Mouse (Mus musculus): ENCODE results near the gene Akap13. TPM values are rescaled to one million over a fixed set of nuclear protein-coding genes. Genes with fewer than 3 reads are reported as not detected.

Akap13 gene
- polyA plus RNA-seq, 1 experiment = 13.5 TPM

GRCm38 (mm10) chr7:75441947-75442346, 13.4 kb upstream of the Akap13 start:
- no peak overlapping the region for H3K27ac ChIP-seq (ENCODE audit: insufficient read depth, low read length)
- no peaks in the 10 kb centered on the region for H3K4me1 ChIP-seq (ENCODE audit: control insufficient read depth, insufficient read depth, low read length)
- no peak for TF ChIP-seq POLR2A (IDR thresholded peaks at IDR 0.05; ENCODE audit: extremely low read depth, insufficient read depth, low read length)
- no peak for TF ChIP-seq CTCF (IDR thresholded peaks at IDR 0.05; ENCODE audit: extremely low read depth, insufficient read depth, low read length)
- H3K4me3 ChIP-seq (ENCODE audit: insufficient read depth, low read length) = no peak overlapping the region

GRCm38 (mm10) chr7:75456152-75456888, 986 bp downstream of the Akap13 start:
- TF ChIP-seq CTCF (IDR thresholded peaks at IDR 0.05; ENCODE audit: extremely low read depth, insufficient read depth, low read length) = no peak
- TF ChIP-seq POLR2A (IDR thresholded peaks at IDR 0.05; ENCODE audit: extremely low read depth, insufficient read depth, low read length) = no peak
- H3K27ac ChIP-seq (ENCODE audit: insufficient read depth, low read length) = no peak overlapping the region
- H3K4me1 ChIP-seq (ENCODE audit: control insufficient read depth, insufficient read depth, low read length) = no peaks in the 10 kb centered on the region
- peak overlapping the region; percentile 64 for H3K4me3 ChIP-seq (ENCODE audit: insufficient read depth, low read length)

GRCm38 (mm10) chr7:75460290-75460689, 5.0 kb downstream of the Akap13 start:
- Histone ChIP-seq H3K4me1 (ENCODE audit: control insufficient read depth, insufficient read depth, low read length) (no peaks in the 10 kb centered on the region), H3K4me3 (ENCODE audit: insufficient read depth, low read length) (no peak overlapping the region), H3K27ac (ENCODE audit: insufficient read depth, low read length) (no peak overlapping the region)
- TF ChIP-seq CTCF (IDR thresholded peaks at IDR 0.05; ENCODE audit: extremely low read depth, insufficient read depth, low read length) = no peak
- TF ChIP-seq POLR2A (IDR thresholded peaks at IDR 0.05; ENCODE audit: extremely low read depth, insufficient read depth, low read length) = no peak

GRCm38 (mm10) chr7:75463579-75464162, 8.3 kb downstream of the Akap13 start:
- H3K27ac ChIP-seq (ENCODE audit: insufficient read depth, low read length) = no peak overlapping the region
- H3K4me1 ChIP-seq (ENCODE audit: control insufficient read depth, insufficient read depth, low read length) = no peaks in the 10 kb centered on the region
- H3K4me3 ChIP-seq (ENCODE audit: insufficient read depth, low read length) = no peak overlapping the region
- TF ChIP-seq CTCF (IDR thresholded peaks at IDR 0.05; ENCODE audit: extremely low read depth, insufficient read depth, low read length) (no peak), POLR2A (IDR thresholded peaks at IDR 0.05; ENCODE audit: extremely low read depth, insufficient read depth, low read length) (no peak)

GRCm38 (mm10) chr7:75467791-75468190, 12.5 kb downstream of the Akap13 start:
- H3K4me1 ChIP-seq (ENCODE audit: control insufficient read depth, insufficient read depth, low read length) = no peaks in the 10 kb centered on the region
- H3K4me3 ChIP-seq (ENCODE audit: insufficient read depth, low read length) = no peak overlapping the region
- TF ChIP-seq POLR2A (IDR thresholded peaks at IDR 0.05; ENCODE audit: extremely low read depth, insufficient read depth, low read length) (no peak), CTCF (IDR thresholded peaks at IDR 0.05; ENCODE audit: extremely low read depth, insufficient read depth, low read length) (no peak)
- no peak overlapping the region for H3K27ac ChIP-seq (ENCODE audit: insufficient read depth, low read length)

GRCm38 (mm10) chr7:75470318-75470925, 15.1 kb downstream of the Akap13 start:
- Histone ChIP-seq H3K4me3 (ENCODE audit: insufficient read depth, low read length) (no peak overlapping the region), H3K27ac (ENCODE audit: insufficient read depth, low read length) (no peak overlapping the region), H3K4me1 (ENCODE audit: control insufficient read depth, insufficient read depth, low read length) (no peaks in the 10 kb centered on the region)
- TF ChIP-seq CTCF (IDR thresholded peaks at IDR 0.05; ENCODE audit: extremely low read depth, insufficient read depth, low read length) (no peak), POLR2A (IDR thresholded peaks at IDR 0.05; ENCODE audit: extremely low read depth, insufficient read depth, low read length) (no peak)

GRCm38 (mm10) chr7:75472316-75473195, 17.2 kb downstream of the Akap13 start:
- no peak overlapping the region for H3K27ac ChIP-seq (ENCODE audit: insufficient read depth, low read length)
- no peak overlapping the region for H3K4me3 ChIP-seq (ENCODE audit: insufficient read depth, low read length)
- TF ChIP-seq CTCF (IDR thresholded peaks at IDR 0.05; ENCODE audit: extremely low read depth, insufficient read depth, low read length) (no peak), POLR2A (IDR thresholded peaks at IDR 0.05; ENCODE audit: extremely low read depth, insufficient read depth, low read length) (no peak)
- no peaks in the 10 kb centered on the region for H3K4me1 ChIP-seq (ENCODE audit: control insufficient read depth, insufficient read depth, low read length)

GRCm38 (mm10) chr7:75473294-75473693, 18.0 kb downstream of the Akap13 start:
- TF ChIP-seq CTCF (IDR thresholded peaks at IDR 0.05; ENCODE audit: extremely low read depth, insufficient read depth, low read length) (no peak), POLR2A (IDR thresholded peaks at IDR 0.05; ENCODE audit: extremely low read depth, insufficient read depth, low read length) (no peak)
- no peaks in the 10 kb centered on the region for H3K4me1 ChIP-seq (ENCODE audit: control insufficient read depth, insufficient read depth, low read length)
- H3K4me3 ChIP-seq (ENCODE audit: insufficient read depth, low read length) = no peak overlapping the region
- no peak overlapping the region for H3K27ac ChIP-seq (ENCODE audit: insufficient read depth, low read length)

- Histone ChIP-seq H3K4me3 (ENCODE audit: insufficient read depth, low read length) (no peak overlapping the region), H3K4me1 (ENCODE audit: control insufficient read depth, insufficient read depth, low read length) (no peaks in the 10 kb centered on the region), H3K27ac (ENCODE audit: insufficient read depth, low read length) (no peak overlapping the region)
- no peak for TF ChIP-seq CTCF (IDR thresholded peaks at IDR 0.05; ENCODE audit: extremely low read depth, insufficient read depth, low read length)
Observed at GRCm38 (mm10) chr7:75474064-75474463, 18.7 kb downstream of the Akap13 start.

Data from cortical plate, adult 2 months (tissue).